Mouse (Mus musculus) cerebellum, adult 2 months (tissue): ENCODE results near the gene Hp1bp3.

Source experiments
- CTCF ChIP-seq: fragments of 200-500 bp; IDR thresholded peaks from 2 replicates; pipeline ENCODE4 v1.5.1; 2011; ENCODE audit warnings: low read depth, mild to moderate bottlenecking, control low read depth, low read length, moderate library complexity, borderline replicate concordance; ENCODE audit not compliant: insufficient read depth
- POLR2A ChIP-seq: fragments of 200-500 bp; IDR thresholded peaks from 2 replicates; pipeline ENCODE4 v1.6.1; 2011; ENCODE audit warnings: low read length, control low read depth, borderline replicate concordance; ENCODE audit not compliant: insufficient read depth

- no peak for TF ChIP-seq CTCF
- TF ChIP-seq POLR2A = no peak
These were observed 70.3 kb downstream of the Hp1bp3 start for GRCm38 (mm10) chr4:138286411-138286810.
